Mouse (Mus musculus): Measurements from ENCODE around the gene P2ry6. TPM values are rescaled to one million over a fixed set of nuclear protein-coding genes. Genes with fewer than 3 reads are reported as not detected.
A peak's percentile ranks its signal among the peaks of the same experiment; 100 is the strongest.

P2ry6 gene
- polyA plus RNA-seq, 1 experiment: 20.0 TPM

- Histone ChIP-seq H3K4me3 (replicated peaks) (no peak overlapping the region), H3K9me3 (no peaks in the 10 kb centered on the region), H3K4me1 (peaks cover 72% of the 10 kb centered on the region), H3K36me3 (replicated peaks; ENCODE audit: low read length) (no peaks in the 10 kb centered on the region), H3K27me3 (replicated peaks) (peaks cover 95% of the 10 kb centered on the region)
- TF ChIP-seq GATA1 (IDR thresholded peaks at IDR 0.05; ENCODE audit: borderline replicate concordance, low read length) (no peak), FLI1 (IDR thresholded peaks at IDR 0.05; ENCODE audit: low read length) (no peak)
These were observed 51.5 kb downstream of the P2ry6 start for GRCm38 (mm10) chr7:100922907-100923306.

- TF ChIP-seq GATA1 (IDR thresholded peaks at IDR 0.05; ENCODE audit: borderline replicate concordance, low read length): no peak
- no peak for TF ChIP-seq FLI1 (IDR thresholded peaks at IDR 0.05; ENCODE audit: low read length)
- no peak overlapping the region for H3K4me3 ChIP-seq (replicated peaks)
- H3K27me3 ChIP-seq (replicated peaks): peaks cover 91% of the 10 kb centered on the region
- H3K36me3 ChIP-seq (replicated peaks; ENCODE audit: low read length): no peaks in the 10 kb centered on the region
- H3K4me1 ChIP-seq: peaks cover 73% of the 10 kb centered on the region
- no peaks in the 10 kb centered on the region for H3K9me3 ChIP-seq
These were observed 53.2 kb downstream of the P2ry6 start for GRCm38 (mm10) chr7:100921289-100921688.

- H3K36me3 ChIP-seq (replicated peaks; ENCODE audit: low read length): no peaks in the 10 kb centered on the region
- H3K27me3 ChIP-seq (replicated peaks): peaks cover 87% of the 10 kb centered on the region
- no peak overlapping the region for H3K4me3 ChIP-seq (replicated peaks)
- TF ChIP-seq FLI1 (IDR thresholded peaks at IDR 0.05; ENCODE audit: low read length) (no peak), GATA1 (IDR thresholded peaks at IDR 0.05; ENCODE audit: borderline replicate concordance, low read length) (no peak)
- H3K9me3 ChIP-seq: no peaks in the 10 kb centered on the region
- H3K4me1 ChIP-seq: peaks cover 65% of the 10 kb centered on the region
These were observed 54.7 kb downstream of the P2ry6 start for GRCm38 (mm10) chr7:100919809-100920107.

- H3K9me3 ChIP-seq: no peaks in the 10 kb centered on the region
- peaks cover 87% of the 10 kb centered on the region for H3K27me3 ChIP-seq (replicated peaks)
- TF ChIP-seq GATA1 (IDR thresholded peaks at IDR 0.05; ENCODE audit: borderline replicate concordance, low read length) (no peak), FLI1 (IDR thresholded peaks at IDR 0.05; ENCODE audit: low read length) (no peak)
- no peaks in the 10 kb centered on the region for H3K36me3 ChIP-seq (replicated peaks; ENCODE audit: low read length)
- H3K4me3 ChIP-seq (replicated peaks): no peak overlapping the region
- H3K4me1 ChIP-seq: peaks cover 63% of the 10 kb centered on the region
These were observed 55.2 kb downstream of the P2ry6 start for GRCm38 (mm10) chr7:100919006-100919808.

GRCm38 (mm10) chr7:100918176-100918575 is 56.3 kb downstream of the P2ry6 start:
- H3K4me3 ChIP-seq (replicated peaks): peak overlapping the region; percentile 60
- no peaks in the 10 kb centered on the region for H3K9me3 ChIP-seq
- peaks cover 87% of the 10 kb centered on the region for H3K27me3 ChIP-seq (replicated peaks)
- H3K36me3 ChIP-seq (replicated peaks; ENCODE audit: low read length): no peaks in the 10 kb centered on the region
- peaks cover 71% of the 10 kb centered on the region for H3K4me1 ChIP-seq
- TF ChIP-seq GATA1 (IDR thresholded peaks at IDR 0.05; ENCODE audit: borderline replicate concordance, low read length) (no peak), FLI1 (IDR thresholded peaks at IDR 0.05; ENCODE audit: low read length) (no peak)

- no peaks in the 10 kb centered on the region for H3K9me3 ChIP-seq
- H3K36me3 ChIP-seq (replicated peaks; ENCODE audit: low read length): no peaks in the 10 kb centered on the region
- H3K4me1 ChIP-seq: peaks cover 73% of the 10 kb centered on the region
- H3K4me3 ChIP-seq (replicated peaks): peak overlapping the region; percentile 60
- TF ChIP-seq GATA1 (IDR thresholded peaks at IDR 0.05; ENCODE audit: borderline replicate concordance, low read length): no peak
- no peak for TF ChIP-seq FLI1 (IDR thresholded peaks at IDR 0.05; ENCODE audit: low read length)
- peaks cover 86% of the 10 kb centered on the region for H3K27me3 ChIP-seq (replicated peaks)
These were observed 56.7 kb downstream of the P2ry6 start for GRCm38 (mm10) chr7:100917751-100918150.

- Histone ChIP-seq H3K9me3 (no peaks in the 10 kb centered on the region), H3K4me1 (peaks cover 71% of the 10 kb centered on the region), H3K27me3 (replicated peaks) (peaks cover 82% of the 10 kb centered on the region), H3K36me3 (replicated peaks; ENCODE audit: low read length) (no peaks in the 10 kb centered on the region), H3K4me3 (replicated peaks) (peak overlapping the region; percentile 6)
- TF ChIP-seq GATA1 (IDR thresholded peaks at IDR 0.05; ENCODE audit: borderline replicate concordance, low read length): no peak
- TF ChIP-seq FLI1 (IDR thresholded peaks at IDR 0.05; ENCODE audit: low read length): no peak
These were observed 57.9 kb downstream of the P2ry6 start for GRCm38 (mm10) chr7:100916526-100916925.

- H3K4me1 ChIP-seq: peaks cover 76% of the 10 kb centered on the region
- H3K27me3 ChIP-seq (replicated peaks): peaks cover 82% of the 10 kb centered on the region
- H3K36me3 ChIP-seq (replicated peaks; ENCODE audit: low read length): no peaks in the 10 kb centered on the region
- H3K4me3 ChIP-seq (replicated peaks): no peak overlapping the region
- no peaks in the 10 kb centered on the region for H3K9me3 ChIP-seq
- TF ChIP-seq FLI1 (IDR thresholded peaks at IDR 0.05; ENCODE audit: low read length) (no peak), GATA1 (IDR thresholded peaks at IDR 0.05; ENCODE audit: borderline replicate concordance, low read length) (no peak)
These were observed 59.2 kb downstream of the P2ry6 start for GRCm38 (mm10) chr7:100915204-100915603.

- Histone ChIP-seq H3K9me3 (no peaks in the 10 kb centered on the region), H3K36me3 (replicated peaks; ENCODE audit: low read length) (no peaks in the 10 kb centered on the region), H3K27me3 (replicated peaks) (peaks cover 68% of the 10 kb centered on the region), H3K4me3 (replicated peaks) (no peak overlapping the region), H3K4me1 (peaks cover 52% of the 10 kb centered on the region)
- TF ChIP-seq GATA1 (IDR thresholded peaks at IDR 0.05; ENCODE audit: borderline replicate concordance, low read length) (no peak), FLI1 (IDR thresholded peaks at IDR 0.05; ENCODE audit: low read length) (no peak)
These were observed 62.7 kb downstream of the P2ry6 start for GRCm38 (mm10) chr7:100911791-100912190.

GRCm38 (mm10) chr7:100911246-100911770 is 63.1 kb downstream of the P2ry6 start:
- H3K9me3 ChIP-seq: no peaks in the 10 kb centered on the region
- H3K4me3 ChIP-seq (replicated peaks): no peak overlapping the region
- TF ChIP-seq GATA1 (IDR thresholded peaks at IDR 0.05; ENCODE audit: borderline replicate concordance, low read length): no peak
- TF ChIP-seq FLI1 (IDR thresholded peaks at IDR 0.05; ENCODE audit: low read length): no peak
- H3K27me3 ChIP-seq (replicated peaks): peaks cover 67% of the 10 kb centered on the region
- H3K36me3 ChIP-seq (replicated peaks; ENCODE audit: low read length): no peaks in the 10 kb centered on the region
- H3K4me1 ChIP-seq: peaks cover 48% of the 10 kb centered on the region

Measured in megakaryocyte, embryonic 14.5 days (primary cell).